Mouse (Mus musculus): ENCODE measurements around the gene Dnase1l1. TPM values are rescaled to one million over a fixed set of nuclear protein-coding genes. Genes with fewer than 3 reads are reported as not detected.

Dnase1l1 gene
- polyA plus RNA-seq (2014; fragmentation: Illumina TruSeq; extraction: RNeasy Lipid Tissue Mini Kit (QIAGEN cat#74804); ENCODE audit: low replicate concordance): 52.9 TPM

GRCm38 (mm10) chrX:74281732-74282394 lies at the start of gene Dnase1l1, which contains the start of gene Taz:
TSS of gene Dnase1l1 (minus strand) at chrX:74282337.
TSS of gene Taz (plus strand) at chrX:74281912.

DNA sequence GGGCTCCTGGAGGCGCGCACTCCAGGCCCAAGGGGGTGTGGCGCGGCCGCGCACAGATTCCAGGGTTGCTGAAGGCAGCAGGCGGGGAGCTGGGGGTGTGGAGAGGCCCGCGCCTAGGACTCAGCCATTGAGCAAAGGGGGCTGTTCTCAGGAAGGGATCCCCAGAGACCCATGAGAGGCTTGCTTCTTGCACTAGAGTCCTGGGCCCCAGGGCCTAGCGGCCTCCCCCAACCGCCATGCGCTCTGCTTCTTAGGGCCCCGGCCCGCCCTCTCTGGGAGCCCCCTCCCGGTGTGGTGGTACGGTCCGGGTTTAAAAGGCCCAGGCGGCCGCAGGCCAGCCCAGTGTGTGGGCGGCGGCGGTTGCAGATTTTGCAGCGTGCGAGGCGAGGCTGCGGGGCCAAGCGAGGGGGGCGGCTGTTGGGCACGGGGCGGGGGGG lies 46.6 kb upstream of the Dnase1l1 start, which contains the start of gene Plxna3:
Plxna3 (plus strand) TSS at position 342 of the 437 bp plus-strand sequence.

GRCm38 (mm10) chrX:74312540-74313464 lies 30.7 kb upstream of the Dnase1l1 start, which contains the start of gene Fam50a:
TSS of gene Fam50a (plus strand) at chrX:74313033.

DNA sequence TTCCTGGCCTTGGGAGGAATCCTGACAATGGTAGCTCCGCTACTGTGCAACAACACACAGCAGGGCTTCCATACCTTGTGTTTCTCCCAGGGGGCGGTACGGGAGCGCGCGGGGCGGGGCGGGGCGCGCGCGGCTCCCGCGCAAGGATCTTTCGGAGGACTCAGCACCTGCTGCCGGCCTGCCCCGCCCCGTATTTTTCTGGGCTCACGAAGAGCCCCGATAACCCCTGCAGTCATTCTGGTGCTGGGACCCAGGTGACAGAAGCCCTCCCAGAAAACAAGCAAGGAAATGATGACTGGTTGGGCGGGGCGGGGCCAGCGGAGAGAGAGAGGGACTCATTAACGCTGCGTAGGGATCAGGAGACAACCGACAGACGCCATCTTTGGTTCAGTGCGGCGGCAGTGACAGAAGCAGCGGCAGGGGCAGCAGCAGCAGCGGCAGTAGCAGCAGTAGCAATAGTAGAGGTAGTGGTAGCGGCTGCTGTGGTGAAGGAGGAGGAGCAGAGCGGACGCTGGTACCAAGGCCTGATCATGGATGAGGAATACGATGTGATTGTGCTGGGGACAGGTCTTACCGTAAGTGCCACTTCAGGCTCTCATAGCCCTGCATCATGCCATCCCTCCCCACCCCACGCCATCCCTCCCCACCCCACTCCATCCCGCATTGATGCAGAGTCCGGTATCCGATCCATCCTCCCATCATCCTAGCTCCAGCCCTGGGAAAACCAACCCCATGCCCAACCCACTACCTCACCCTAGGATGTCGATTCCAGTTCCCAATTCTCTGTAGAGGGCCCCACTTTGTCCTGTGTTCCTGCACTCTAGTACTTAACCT lies 22.9 kb upstream of the Dnase1l1 start, which contains the start of gene Gdi1:
Gdi1 (plus strand) TSS at position 132 of the 834 bp plus-strand sequence.

GRCm38 (mm10) chrX:74296538-74297448 lies 14.7 kb upstream of the Dnase1l1 start, which contains the start of gene Atp6ap1:
TSS of gene Atp6ap1 (plus strand) at chrX:74297097.

GRCm38 (mm10) chrX:74270062-74270901 lies 11.9 kb downstream of the Dnase1l1 start, which contains the start of gene Rpl10:
TSS of gene Rpl10 (plus strand) at chrX:74270812.

GRCm38 (mm10) chrX:74254153-74254887 lies 27.8 kb downstream of the Dnase1l1 start, which contains the start of gene Emd:
TSS of gene Emd (plus strand) at chrX:74254687.

GRCm38 (mm10) chrX:74249615-74250014 lies 32.5 kb downstream of the Dnase1l1 start, which contains the start of gene Flna:
TSS of gene Flna (minus strand) at chrX:74249820.

Other genes with a start within 250 kb of the Dnase1l1 start
- not detected for gene Opn1mw, start 154.9 kb downstream of the Dnase1l1 start, polyA plus RNA-seq (2014; fragmentation: Illumina TruSeq; extraction: RNeasy Lipid Tissue Mini Kit (QIAGEN cat#74804); ENCODE audit: low replicate concordance)
- 10.2 TPM for gene Mecp2, start 147.0 kb downstream of the Dnase1l1 start, polyA plus RNA-seq (2014; fragmentation: Illumina TruSeq; extraction: RNeasy Lipid Tissue Mini Kit (QIAGEN cat#74804); ENCODE audit: low replicate concordance)
- gene Tex28, start 114.5 kb downstream of the Dnase1l1 start, polyA plus RNA-seq (2014; fragmentation: Illumina TruSeq; extraction: RNeasy Lipid Tissue Mini Kit (QIAGEN cat#74804); ENCODE audit: low replicate concordance): not detected
- not detected for gene Tktl1, start 105.1 kb downstream of the Dnase1l1 start, polyA plus RNA-seq (2014; fragmentation: Illumina TruSeq; extraction: RNeasy Lipid Tissue Mini Kit (QIAGEN cat#74804); ENCODE audit: low replicate concordance)
- 16.9 TPM for gene Flna, start 32.5 kb downstream of the Dnase1l1 start, polyA plus RNA-seq (2014; fragmentation: Illumina TruSeq; extraction: RNeasy Lipid Tissue Mini Kit (QIAGEN cat#74804); ENCODE audit: low replicate concordance)
- gene Emd, start 27.6 kb downstream of the Dnase1l1 start, polyA plus RNA-seq (2014; fragmentation: Illumina TruSeq; extraction: RNeasy Lipid Tissue Mini Kit (QIAGEN cat#74804); ENCODE audit: low replicate concordance): 23.2 TPM
- 610 TPM for gene Rpl10, start 11.5 kb downstream of the Dnase1l1 start, polyA plus RNA-seq (2014; fragmentation: Illumina TruSeq; extraction: RNeasy Lipid Tissue Mini Kit (QIAGEN cat#74804); ENCODE audit: low replicate concordance)
- gene Taz, start 425 bp downstream of the Dnase1l1 start, polyA plus RNA-seq (2014; fragmentation: Illumina TruSeq; extraction: RNeasy Lipid Tissue Mini Kit (QIAGEN cat#74804); ENCODE audit: low replicate concordance): 48.9 TPM
- gene Atp6ap1, start 14.8 kb upstream of the Dnase1l1 start, polyA plus RNA-seq (2014; fragmentation: Illumina TruSeq; extraction: RNeasy Lipid Tissue Mini Kit (QIAGEN cat#74804); ENCODE audit: low replicate concordance): 90.9 TPM
- gene Gdi1, start 22.7 kb upstream of the Dnase1l1 start, polyA plus RNA-seq (2014; fragmentation: Illumina TruSeq; extraction: RNeasy Lipid Tissue Mini Kit (QIAGEN cat#74804); ENCODE audit: low replicate concordance): 81.7 TPM
- gene Fam50a, start 30.7 kb upstream of the Dnase1l1 start, polyA plus RNA-seq (2014; fragmentation: Illumina TruSeq; extraction: RNeasy Lipid Tissue Mini Kit (QIAGEN cat#74804); ENCODE audit: low replicate concordance): 4.8 TPM
- gene Plxna3, start 46.7 kb upstream of the Dnase1l1 start, polyA plus RNA-seq (2014; fragmentation: Illumina TruSeq; extraction: RNeasy Lipid Tissue Mini Kit (QIAGEN cat#74804); ENCODE audit: low replicate concordance): 0.63 TPM
- 7.2 TPM for gene Lage3, start 71.3 kb upstream of the Dnase1l1 start, polyA plus RNA-seq (2014; fragmentation: Illumina TruSeq; extraction: RNeasy Lipid Tissue Mini Kit (QIAGEN cat#74804); ENCODE audit: low replicate concordance)
- 27.4 TPM for gene Ubl4a, start 90.9 kb upstream of the Dnase1l1 start, polyA plus RNA-seq (2014; fragmentation: Illumina TruSeq; extraction: RNeasy Lipid Tissue Mini Kit (QIAGEN cat#74804); ENCODE audit: low replicate concordance)
- 6.6 TPM for gene Slc10a3, start 91.0 kb upstream of the Dnase1l1 start, polyA plus RNA-seq (2014; fragmentation: Illumina TruSeq; extraction: RNeasy Lipid Tissue Mini Kit (QIAGEN cat#74804); ENCODE audit: low replicate concordance)
- 3.7 TPM for gene Fam3a, start 110.9 kb upstream of the Dnase1l1 start, polyA plus RNA-seq (2014; fragmentation: Illumina TruSeq; extraction: RNeasy Lipid Tissue Mini Kit (QIAGEN cat#74804); ENCODE audit: low replicate concordance)
- 32.8 TPM for gene Ikbkg, start 111.0 kb upstream of the Dnase1l1 start, polyA plus RNA-seq (2014; fragmentation: Illumina TruSeq; extraction: RNeasy Lipid Tissue Mini Kit (QIAGEN cat#74804); ENCODE audit: low replicate concordance)
- 8.9 TPM for gene G6pdx, start 146.9 kb upstream of the Dnase1l1 start, polyA plus RNA-seq (2014; fragmentation: Illumina TruSeq; extraction: RNeasy Lipid Tissue Mini Kit (QIAGEN cat#74804); ENCODE audit: low replicate concordance)
- gene Gm6880, start 199.1 kb upstream of the Dnase1l1 start, polyA plus RNA-seq (2014; fragmentation: Illumina TruSeq; extraction: RNeasy Lipid Tissue Mini Kit (QIAGEN cat#74804); ENCODE audit: low replicate concordance): not detected